Mouse (Mus musculus) adrenal gland (tissue): ENCODE data around the gene Raf1.

ENCODE experiments used
- intact Hi-C: fragments of 180-260 bp; cut with DNase I; formaldehyde crosslinking; loops from one replicate; pipeline ENCODE4 v1.15.1; 2025

The Raf1 gene

DNA sequence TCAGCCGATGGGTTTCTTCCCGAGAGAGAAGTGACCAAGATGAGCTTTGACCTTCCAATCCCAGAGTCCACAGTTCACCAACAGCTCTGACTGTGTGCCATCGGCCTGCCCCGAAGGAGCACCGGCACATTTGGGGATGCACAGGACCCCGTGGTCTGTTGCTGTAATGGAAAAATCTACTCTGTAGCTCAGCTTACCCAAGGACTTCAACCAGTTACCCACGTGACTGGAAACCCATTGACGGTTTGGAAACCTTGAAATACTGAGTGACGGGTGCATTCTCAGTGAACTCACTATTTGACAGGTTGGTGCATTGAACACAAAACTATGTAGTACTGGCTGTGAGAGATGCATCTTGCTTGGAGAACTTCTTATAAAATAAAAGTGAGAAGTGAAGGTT, 98.5 kb downstream of the Raf1 start:
- intact Hi-C loops, result no loop called here

DNA sequence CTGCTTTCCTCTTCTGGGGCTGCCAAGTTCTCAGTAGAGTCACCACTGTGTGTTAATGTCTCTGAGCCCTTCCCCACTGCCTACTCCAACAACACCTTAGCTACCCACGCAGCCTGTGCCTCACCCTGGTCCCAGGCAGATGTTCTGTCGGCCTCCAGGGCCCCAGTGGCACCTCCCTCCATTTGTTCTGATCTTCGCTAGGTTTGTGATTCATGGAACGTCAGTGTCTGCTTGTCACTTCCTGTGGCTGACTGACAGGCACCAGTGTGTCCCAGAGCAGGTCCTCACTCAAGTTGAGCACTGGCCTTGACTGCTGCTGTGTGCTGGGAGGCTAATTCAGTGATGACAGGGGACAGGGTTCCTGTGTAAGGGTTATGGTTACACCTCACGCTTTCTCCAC, 99.0 kb downstream of the Raf1 start:
- intact Hi-C loops, result no loop called here

DNA sequence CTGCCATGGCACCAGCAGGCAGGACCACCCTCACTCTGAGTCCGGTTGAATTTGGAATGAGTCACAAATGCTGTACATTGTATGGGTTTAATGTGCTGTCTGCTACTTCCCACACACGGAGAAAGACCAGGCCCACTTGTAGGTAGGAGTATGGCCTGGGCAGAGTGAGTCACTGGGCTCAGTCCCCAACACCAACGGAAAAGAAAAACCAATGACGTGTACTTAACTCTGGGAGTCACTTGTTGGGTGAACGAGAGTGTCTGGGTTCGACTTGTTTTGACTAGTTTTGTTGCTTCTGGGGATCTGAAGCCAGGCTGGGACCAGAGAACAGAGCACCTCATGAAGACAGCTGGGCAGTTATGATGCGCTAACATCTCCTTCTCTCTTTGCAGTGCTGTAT, 102.3 kb downstream of the Raf1 start:
- intact Hi-C loops, result no loop called here
